Mouse (Mus musculus) G1E (cell line): ENCODE measurements around the gene Tent5a.

ENCODE experiments used
- CTCF ChIP-seq: IDR thresholded peaks from 2 replicates; pipeline ENCODE4 v1.5.1; 2012; ENCODE audit warnings: low read depth, low read length, inconsistent platforms, mixed read lengths
- GATA1 ChIP-seq: IDR thresholded peaks from 2 replicates; pipeline ENCODE4 v1.6.1; 2012; ENCODE audit warnings: borderline replicate concordance, low read length, inconsistent platforms, mixed read lengths
- POLR2AphosphoS5 ChIP-seq: IDR thresholded peaks from 2 replicates; pipeline ENCODE4 v1.6.1; 2012; ENCODE audit warnings: low read depth, low read length, inconsistent platforms; ENCODE audit not compliant: insufficient replicate concordance
- TAL1 ChIP-seq: conservative IDR thresholded peaks from 2 replicates; pipeline ENCODE4 v1.6.1; 2012; ENCODE audit warnings: low read depth, low read length, inconsistent platforms, mixed read lengths

GRCm38 (mm10) chr9:85274114-85274513, 53.0 kb downstream of the Tent5a start:
- TF ChIP-seq GATA1 (no peak), CTCF (no peak), POLR2AphosphoS5 (no peak), TAL1 (no peak)
